Mouse (Mus musculus) hindbrain, embryonic 11.5 days (tissue): ENCODE data around the gene Aloxe3. TPM values are rescaled to one million over a fixed set of nuclear protein-coding genes. Genes with fewer than 3 reads are reported as not detected.

Experiments
- ATAC-seq: fragments of 200-750 bp; cut with Nextera tagmentation; 2 replicates; pipeline ENCODE4 v1.8.0; 2017; ENCODE audit warnings: mild to moderate bottlenecking, moderate TSS enrichment, moderate library complexity; ENCODE audit not compliant: low FRiP score
- DNase-seq: peaks from one replicate; pipeline ENCODE4 v3.0.0-alpha.2; 2015; ENCODE audit warnings: low spot score
- H3K27ac ChIP-seq: fragments of 300-500 bp; sonication (generic); 2 replicates; pipeline ENCODE4 v1.5.1; 2014; ENCODE audit warnings: mild to moderate bottlenecking, low read depth, low read length
- H3K27me3 ChIP-seq: fragments of 300-500 bp; sonication (generic); 2 replicates; pipeline ENCODE4 v1.6.1; 2014; ENCODE audit warnings: mild to moderate bottlenecking, low read length, moderate library complexity, mixed read lengths; ENCODE audit not compliant: control insufficient read depth, insufficient read depth
- H3K36me3 ChIP-seq: fragments of 300-500 bp; sonication (generic); 2 replicates; pipeline ENCODE4 v1.6.1; 2014; ENCODE audit warnings: mild to moderate bottlenecking, low read length, moderate library complexity, mixed read lengths; ENCODE audit not compliant: control insufficient read depth, insufficient read depth
- H3K4me1 ChIP-seq: fragments of 300-500 bp; sonication (generic); replicated peaks from 2 replicates; pipeline ENCODE4 v1.6.1; 2014; ENCODE audit warnings: low read length, mixed read lengths; ENCODE audit not compliant: control insufficient read depth, insufficient read depth
- H3K4me2 ChIP-seq: fragments of 300-500 bp; sonication (generic); replicated peaks from 2 replicates; pipeline ENCODE4 v1.6.1; 2014; ENCODE audit warnings: mild to moderate bottlenecking, low read depth, low read length
- H3K4me3 ChIP-seq: fragments of 300-500 bp; sonication (generic); 2 replicates; pipeline ENCODE4 v1.5.1; 2014; ENCODE audit warnings: low read depth, low read length
- H3K9ac ChIP-seq: fragments of 300-500 bp; sonication (generic); 2 replicates; pipeline ENCODE4 v1.6.1; 2014; ENCODE audit warnings: low read depth, low read length
- H3K9me3 ChIP-seq: fragments of 300-500 bp; sonication (generic); 2 replicates; pipeline ENCODE4 v1.6.1; 2016; ENCODE audit warnings: low read length; ENCODE audit not compliant: control insufficient read depth
- WGBS: fragments of 180-500 bp; shearing (Covaris S2); extraction: QIAGEN DNeasy Blood & Tissue Kit; methylation state at CpG from one replicate; pipeline ENCODE4 v1.1.7; 2014; 5-methylcytosine and 5-hydroxymethylcytosine counted together
- polyA plus RNA-seq: library from polyadenylated mRNA; unstranded; fragments of >200 nt; fragmentation: Nextera tagmentation; extraction: Ambion mirVana; gene quantifications from 2 replicates; pipeline ENCODE4 v1.2.1, GENCODE M21; 2014

Aloxe3 gene
- polyA plus RNA-seq = 0.06 and 0.40 TPM in 2 replicates

DNA sequence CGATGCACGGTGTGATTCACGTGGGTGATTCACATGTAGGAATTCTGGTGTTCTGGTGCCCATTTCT lies at the start of gene Aloxe3:
TSS of gene Aloxe3 (plus strand) at position 45 of the 67 bp plus-strand sequence.
- H3K27ac ChIP-seq = no peak within 1 kb of the TSS
- ATAC-seq (no peak), DNase-seq (no peak)
- H3K27me3 ChIP-seq = peaks cover 13% of the 10 kb centered on the region
- H3K4me3 ChIP-seq = peak within 1 kb of the TSS; percentile 51
- peak within 1 kb of the TSS; percentile 46; the same call in 1 of the 2 replicates for H3K9ac ChIP-seq
- peaks cover 14% of the 10 kb centered on the region; the same call in 1 of the 2 replicates for H3K4me1 ChIP-seq
- H3K36me3 ChIP-seq = no peaks in the 10 kb centered on the region
- H3K4me2 ChIP-seq = peak within 1 kb of the TSS; percentile 77
- no peaks in the 10 kb centered on the region for H3K9me3 ChIP-seq
- 6% methylated on average over 3 of the region's 3 CpGs for WGBS

DNA sequence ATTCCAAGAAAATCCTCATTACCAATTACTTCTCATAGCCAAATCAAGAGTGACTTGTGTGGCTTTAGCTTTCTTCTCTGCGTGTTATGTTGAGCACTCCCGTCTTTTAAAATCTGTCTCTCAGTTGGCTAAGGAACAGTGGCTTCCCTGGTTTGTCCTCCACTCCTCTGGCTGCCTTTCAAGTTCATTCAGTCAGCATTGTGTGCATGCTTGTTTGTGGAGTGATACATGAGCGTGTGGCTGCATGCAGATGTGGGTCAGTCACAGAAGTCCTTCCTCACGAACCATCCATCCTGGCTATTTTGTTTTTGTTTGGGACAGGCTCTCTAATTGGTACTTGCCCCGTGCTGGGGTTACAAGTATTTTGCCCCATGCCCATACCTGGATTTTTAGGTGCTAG lies 49.1 kb upstream of the Aloxe3 start:
- DNase-seq = no peak
- no peak for ATAC-seq
- 81% methylated on average over 5 of the region's 5 CpGs for WGBS
- Histone ChIP-seq H3K4me3 (no peak overlapping the region), H3K27ac (no peak overlapping the region), H3K9me3 (no peaks in the 10 kb centered on the region), H3K9ac (no peak overlapping the region), H3K27me3 (no peaks in the 10 kb centered on the region), H3K4me1 (peaks cover under 1% of the 10 kb centered on the region), H3K36me3 (no peaks in the 10 kb centered on the region), H3K4me2 (no peak overlapping the region)

DNA sequence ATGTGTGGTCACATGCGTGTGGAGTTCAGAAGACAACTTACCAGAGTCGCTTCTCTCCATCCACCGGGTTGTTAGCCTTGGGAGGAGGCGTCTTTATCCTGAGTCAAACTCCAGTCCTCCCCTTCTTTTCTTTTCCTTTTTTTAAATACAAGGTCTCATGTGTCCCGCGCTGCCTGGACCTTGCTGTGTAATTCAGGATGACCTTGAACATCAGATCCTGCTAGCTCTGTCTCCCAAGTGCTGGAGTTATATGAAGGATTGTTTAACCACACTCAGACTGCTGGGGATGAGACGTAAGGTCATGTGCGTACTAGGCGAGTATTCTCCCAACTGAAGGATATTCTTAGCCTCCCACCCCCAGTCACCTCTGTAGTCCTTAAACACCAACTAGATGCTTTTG lies 48.4 kb upstream of the Aloxe3 start:
- ATAC-seq = no peak
- no peaks in the 10 kb centered on the region for H3K36me3 ChIP-seq

DNA sequence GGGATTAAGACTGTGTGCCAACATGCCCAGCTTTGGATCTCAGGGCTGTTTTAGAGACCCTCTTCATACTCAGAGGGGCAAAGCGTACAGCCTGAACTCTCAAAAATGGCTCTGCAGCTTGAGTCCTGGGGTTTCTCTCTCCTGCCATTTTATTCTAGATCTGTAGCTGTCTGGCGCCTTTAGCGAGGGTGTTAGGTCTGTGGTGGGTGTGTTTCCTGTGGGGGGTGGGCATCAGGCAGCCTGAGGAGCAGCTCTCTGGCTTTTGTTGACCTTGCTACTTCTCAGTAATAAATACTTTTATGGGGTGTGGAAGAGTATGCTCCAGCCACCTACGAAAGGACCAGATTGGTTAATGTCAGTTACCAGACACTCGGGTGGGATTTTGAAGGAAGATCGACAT lies 47.7 kb upstream of the Aloxe3 start:
- Histone ChIP-seq H3K27me3 (no peaks in the 10 kb centered on the region), H3K36me3 (no peaks in the 10 kb centered on the region), H3K4me1 (no peaks in the 10 kb centered on the region), H3K9ac (no peak overlapping the region), H3K4me2 (no peak overlapping the region), H3K4me3 (no peak overlapping the region), H3K27ac (no peak overlapping the region), H3K9me3 (no peaks in the 10 kb centered on the region)
- ATAC-seq = no peak
- 91% methylated on average over 6 of the region's 6 CpGs for WGBS
- no peak for DNase-seq

More for the DNA sequence above, 48.4 kb upstream of the Aloxe3 start:
- DNase-seq = no peak
- Histone ChIP-seq H3K27me3 (no peaks in the 10 kb centered on the region), H3K4me3 (no peak overlapping the region), H3K4me1 (no peaks in the 10 kb centered on the region), H3K9ac (no peak overlapping the region), H3K9me3 (no peaks in the 10 kb centered on the region), H3K4me2 (no peak overlapping the region), H3K27ac (no peak overlapping the region)
- WGBS = 89% methylated on average over 9 of the region's 9 CpGs

DNA sequence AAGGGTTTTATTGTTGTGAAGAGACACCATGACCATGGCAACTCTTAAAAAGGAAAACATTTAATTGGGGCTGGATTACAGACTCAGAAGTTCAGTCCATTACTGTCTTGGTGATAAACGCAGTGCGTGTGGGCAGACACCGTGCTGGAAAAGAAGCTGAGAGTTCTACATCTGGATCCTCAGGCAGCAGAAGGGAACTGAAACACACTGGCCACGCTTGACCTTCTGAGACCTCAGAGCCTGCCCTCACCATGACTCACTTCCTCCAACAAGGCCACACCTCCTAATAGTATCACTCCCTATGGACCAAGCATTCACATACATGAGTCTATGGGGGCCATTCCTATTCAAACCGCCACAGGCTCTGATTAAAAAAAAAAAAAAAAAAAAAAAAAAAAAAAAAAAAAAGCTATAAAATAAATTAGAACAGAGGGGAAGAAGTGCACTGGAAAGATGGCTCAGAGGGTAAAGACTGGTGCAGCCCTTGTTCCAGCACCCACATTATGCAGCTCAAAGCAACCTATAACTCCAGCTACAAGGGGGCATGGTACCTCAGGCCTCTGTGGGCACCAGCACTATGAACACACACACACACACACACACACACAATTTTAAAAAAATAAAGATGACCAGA lies 46.8 kb upstream of the Aloxe3 start:
- H3K4me3 ChIP-seq = no peak overlapping the region
- no peaks in the 10 kb centered on the region for H3K4me1 ChIP-seq
- no peak overlapping the region for H3K4me2 ChIP-seq
- no peak overlapping the region for H3K27ac ChIP-seq
- no peaks in the 10 kb centered on the region for H3K27me3 ChIP-seq
- H3K36me3 ChIP-seq = no peaks in the 10 kb centered on the region
- DNase-seq (no peak), ATAC-seq (no peak)
- 72% methylated on average over 5 of the region's 5 CpGs for WGBS
- H3K9ac ChIP-seq = no peak overlapping the region
- no peaks in the 10 kb centered on the region for H3K9me3 ChIP-seq

DNA sequence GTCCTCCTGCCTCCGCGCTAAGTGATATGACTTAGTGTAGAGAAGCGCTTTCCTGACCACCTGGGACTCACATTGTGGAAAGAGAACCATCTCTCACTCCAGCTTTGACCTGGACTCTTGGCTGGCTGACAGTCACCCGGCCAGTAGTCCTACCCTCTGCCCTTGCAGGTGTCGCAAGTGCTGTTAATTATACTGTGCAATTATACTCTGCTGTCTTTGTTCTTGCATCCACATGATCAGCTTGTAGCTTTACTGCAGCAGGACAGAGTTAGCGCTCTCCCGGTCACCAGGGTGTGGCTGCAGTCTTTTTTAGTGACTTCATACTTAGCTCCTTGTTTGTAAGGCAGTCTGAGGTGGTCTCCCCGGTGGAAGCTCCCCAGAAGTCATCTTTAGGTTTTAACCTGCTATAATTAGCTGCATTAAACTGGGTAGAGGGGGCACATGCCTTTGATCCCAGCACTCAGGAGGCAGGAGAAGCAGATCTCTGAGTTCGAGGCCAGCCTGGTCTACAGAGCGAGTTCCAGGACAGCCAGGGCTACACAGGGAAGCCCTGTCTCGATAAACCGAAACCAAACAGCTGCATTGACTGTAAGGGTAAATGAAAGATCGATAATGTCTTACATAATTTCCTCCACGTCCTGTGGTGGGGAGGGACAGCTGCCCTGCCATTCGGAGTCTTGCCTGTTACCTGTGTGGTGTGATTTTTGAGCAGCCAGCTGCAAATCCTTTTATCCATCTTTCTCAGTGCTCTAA lies 45.4 kb upstream of the Aloxe3 start:
- Histone ChIP-seq H3K9ac (no peak overlapping the region), H3K36me3 (no peaks in the 10 kb centered on the region), H3K4me3 (no peak overlapping the region), H3K4me1 (no peaks in the 10 kb centered on the region), H3K27ac (no peak overlapping the region), H3K9me3 (no peaks in the 10 kb centered on the region), H3K27me3 (no peaks in the 10 kb centered on the region), H3K4me2 (no peak overlapping the region)
- no peak for DNase-seq
- WGBS = 86% methylated on average over 15 of the region's 15 CpGs
- ATAC-seq = no peak

DNA sequence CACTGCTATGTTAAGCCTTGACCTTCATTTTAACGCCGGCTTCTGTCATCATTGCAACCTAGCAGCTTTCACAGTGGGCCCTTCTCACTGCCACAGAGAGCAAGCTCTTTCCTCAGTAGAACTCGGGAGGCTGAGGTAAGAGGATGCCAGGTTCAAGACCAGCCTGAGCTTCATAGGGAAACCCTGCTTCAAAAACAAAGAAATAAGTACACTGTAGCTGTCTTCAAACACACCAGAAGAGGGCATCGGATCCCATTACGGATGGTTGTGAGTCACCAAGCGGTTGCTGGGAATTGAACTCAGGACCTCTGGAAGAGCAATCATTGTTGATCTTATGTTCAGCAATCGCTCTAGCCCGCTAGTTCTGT lies 44.9 kb upstream of the Aloxe3 start:
- Histone ChIP-seq H3K36me3 (no peaks in the 10 kb centered on the region), H3K4me1 (no peaks in the 10 kb centered on the region), H3K27ac (no peak overlapping the region), H3K27me3 (no peaks in the 10 kb centered on the region), H3K9me3 (no peaks in the 10 kb centered on the region), H3K4me2 (no peak overlapping the region), H3K4me3 (no peak overlapping the region), H3K9ac (no peak overlapping the region)
- WGBS = 88% methylated on average over 8 of the region's 8 CpGs
- ATAC-seq = no peak
- DNase-seq = no peak

DNA sequence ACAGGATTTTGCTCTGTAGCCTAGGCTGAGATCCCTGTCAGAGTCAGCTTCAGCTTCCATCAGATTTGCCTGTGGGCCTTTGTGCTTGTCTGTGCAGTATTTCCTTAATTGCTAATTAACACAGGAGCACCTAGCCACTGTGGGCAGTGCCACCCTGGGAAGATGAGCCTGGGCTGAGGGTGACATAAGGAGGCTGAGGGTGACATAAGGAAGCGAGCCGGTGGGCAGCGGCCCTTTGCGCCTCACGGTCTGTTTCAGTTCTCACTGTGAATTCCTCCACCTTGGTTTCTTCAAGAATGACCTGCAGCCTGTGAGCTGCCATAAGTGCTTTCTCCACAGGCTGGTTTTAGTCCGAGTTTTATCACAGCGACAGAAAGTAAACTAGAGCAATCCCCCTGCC lies 44.1 kb upstream of the Aloxe3 start:
- no peaks in the 10 kb centered on the region for H3K9me3 ChIP-seq
- no peak overlapping the region for H3K4me2 ChIP-seq
- H3K27me3 ChIP-seq = no peaks in the 10 kb centered on the region
- no peaks in the 10 kb centered on the region for H3K36me3 ChIP-seq
- H3K9ac ChIP-seq = no peak overlapping the region
- H3K4me3 ChIP-seq = no peak overlapping the region
- ATAC-seq (no peak), DNase-seq (no peak)
- H3K4me1 ChIP-seq = no peaks in the 10 kb centered on the region
- WGBS = 89% methylated on average over 7 of the region's 7 CpGs
- no peak overlapping the region for H3K27ac ChIP-seq

DNA sequence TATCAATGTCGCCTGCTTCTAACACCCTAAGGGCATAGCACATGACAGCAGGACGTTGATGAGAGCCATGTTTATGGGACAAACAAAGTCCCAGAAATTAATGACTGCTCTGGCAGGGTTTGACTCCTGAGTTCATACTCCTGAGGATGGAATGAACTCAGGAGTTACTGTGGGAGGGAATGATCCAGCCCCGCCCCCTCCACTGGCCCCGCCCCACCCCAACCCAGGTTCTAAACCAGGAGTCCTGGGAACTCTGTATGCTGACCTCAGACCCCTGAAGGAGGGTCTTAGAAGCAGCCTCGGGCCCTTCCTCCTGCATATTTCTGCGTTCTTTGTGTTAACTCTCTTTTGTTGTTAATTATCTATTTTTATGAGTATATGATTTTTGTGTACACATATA lies 40.1 kb upstream of the Aloxe3 start:
- no peaks in the 10 kb centered on the region for H3K9me3 ChIP-seq
- H3K4me2 ChIP-seq = no peak overlapping the region
- DNase-seq = no peak
- peaks cover 13% of the 10 kb centered on the region for H3K4me1 ChIP-seq
- H3K4me3 ChIP-seq = no peak overlapping the region
- no peak overlapping the region for H3K27ac ChIP-seq
- no peak for ATAC-seq
- no peaks in the 10 kb centered on the region for H3K27me3 ChIP-seq
- H3K9ac ChIP-seq = no peak overlapping the region
- H3K36me3 ChIP-seq = no peaks in the 10 kb centered on the region
- WGBS = 73% methylated on average over 6 of the region's 6 CpGs
